Mouse (Mus musculus) cerebellum, adult 2 months (tissue): ENCODE results near the gene Pik3c2g. TPM values are rescaled to one million over a fixed set of nuclear protein-coding genes. Genes with fewer than 3 reads are reported as not detected.

ENCODE experiments used
- DNase-seq, 2 experiments: peaks; one replicate each; pipeline ENCODE4 v3.0.0; 2021
- H3K27ac ChIP-seq: fragments of 200-500 bp; 2 replicates; pipeline ENCODE4 v1.5.1; 2012; ENCODE audit warnings: low read length, control low read depth, inconsistent platforms; ENCODE audit not compliant: insufficient read depth
- H3K27me3 ChIP-seq: fragments of 200-500 bp; 2 replicates; pipeline ENCODE4 v1.6.1; 2012; ENCODE audit warnings: inconsistent platforms, mild to moderate bottlenecking, low read length, moderate library complexity; ENCODE audit not compliant: control insufficient read depth, insufficient read depth
- H3K4me1 ChIP-seq: fragments of 200-500 bp; 2 replicates; pipeline ENCODE4 v1.6.1; 2011; ENCODE audit warnings: low read length; ENCODE audit not compliant: control insufficient read depth, insufficient read depth
- H3K4me3 ChIP-seq: fragments of 200-500 bp; replicated peaks from 2 replicates; pipeline ENCODE3; 2011; ENCODE audit warnings: mild to moderate bottlenecking, low read depth, low read length, control low read depth; ENCODE audit not compliant: insufficient read depth
- CTCF ChIP-seq: fragments of 200-500 bp; IDR thresholded peaks from 2 replicates; pipeline ENCODE4 v1.5.1; 2011; ENCODE audit warnings: low read depth, mild to moderate bottlenecking, control low read depth, low read length, moderate library complexity, borderline replicate concordance; ENCODE audit not compliant: insufficient read depth
- POLR2A ChIP-seq: fragments of 200-500 bp; IDR thresholded peaks from 2 replicates; pipeline ENCODE4 v1.6.1; 2011; ENCODE audit warnings: low read length, control low read depth, borderline replicate concordance; ENCODE audit not compliant: insufficient read depth
- whole genome bisulfite sequencing: fragments of 180-500 bp; shearing (Covaris S2); methylation state at CpG from one replicate; pipeline ENCODE4 v1.1.7; 2018; 5-methylcytosine and 5-hydroxymethylcytosine counted together
- polyA plus RNA-seq: library from polyadenylated mRNA; depleted of rRNA; stranded (reverse); fragments of >200 nt; gene quantifications from 2 replicates; pipeline ENCODE4 v1.2.3, GENCODE M21; 2012; rRNA removed

Gene Pik3c2g
- 0.11 and 0.16 TPM in 2 replicates for polyA plus RNA-seq

DNA sequence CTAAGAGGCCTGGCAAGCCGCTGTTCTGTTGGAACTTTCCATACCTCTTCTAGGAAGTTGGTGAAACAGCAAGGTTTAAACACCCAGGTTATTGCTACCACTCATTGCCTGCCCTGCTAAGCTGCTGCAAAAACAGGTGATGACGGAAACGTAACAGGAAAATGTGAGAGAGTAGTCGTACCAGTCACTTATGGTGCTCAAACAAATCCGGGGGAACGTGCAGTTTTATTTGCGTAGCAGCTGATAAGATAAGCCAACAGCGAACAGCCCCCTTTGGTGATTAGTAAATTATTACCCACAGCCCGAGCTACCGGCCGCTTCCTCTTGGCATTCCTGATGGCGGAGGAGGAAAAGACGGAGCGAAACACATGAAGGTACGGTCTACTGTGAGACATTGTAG is at the start of gene Pik3c2g:
Gene Pik3c2g, plus strand, starts transcription at position 330 of the 400 bp plus-strand sequence.
- 87% methylated on average over 15 of the region's 15 CpGs for WGBS
- H3K27ac ChIP-seq: no peak within 1 kb of the TSS
- TF ChIP-seq POLR2A (no peak), CTCF (no peak)
- DNase-seq: no peak
- no peaks in the 10 kb centered on the region for H3K27me3 ChIP-seq
- H3K4me3 ChIP-seq: no peak within 1 kb of the TSS
- H3K4me1 ChIP-seq: no peaks in the 10 kb centered on the region

DNA sequence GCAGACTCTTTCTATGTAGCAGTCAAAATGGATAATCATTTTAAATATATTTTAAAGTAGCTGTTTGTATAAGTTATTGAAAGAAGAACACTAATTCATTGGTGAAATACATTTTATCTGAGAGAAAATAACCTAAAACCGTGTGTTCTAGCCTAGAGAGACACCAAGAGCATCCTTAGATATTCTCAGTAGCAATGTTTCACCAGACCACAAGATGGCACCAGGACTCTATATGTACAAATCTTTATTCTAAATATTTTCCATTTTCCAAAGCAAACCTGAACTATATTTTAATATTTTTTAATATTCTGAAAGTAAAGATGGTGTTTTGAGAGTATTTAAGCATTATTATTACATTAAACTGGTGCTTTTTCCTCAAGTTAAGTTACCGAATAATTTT is 48.6 kb upstream of the Pik3c2g start:
- DNase-seq: no peak
- no peak overlapping the region for H3K27ac ChIP-seq
- TF ChIP-seq CTCF: no peak
- no peak for TF ChIP-seq POLR2A
- no peaks in the 10 kb centered on the region for H3K4me1 ChIP-seq
- H3K27me3 ChIP-seq: no peaks in the 10 kb centered on the region
- 64% methylated on average over 2 of the region's 2 CpGs for WGBS
- no peak overlapping the region for H3K4me3 ChIP-seq

DNA sequence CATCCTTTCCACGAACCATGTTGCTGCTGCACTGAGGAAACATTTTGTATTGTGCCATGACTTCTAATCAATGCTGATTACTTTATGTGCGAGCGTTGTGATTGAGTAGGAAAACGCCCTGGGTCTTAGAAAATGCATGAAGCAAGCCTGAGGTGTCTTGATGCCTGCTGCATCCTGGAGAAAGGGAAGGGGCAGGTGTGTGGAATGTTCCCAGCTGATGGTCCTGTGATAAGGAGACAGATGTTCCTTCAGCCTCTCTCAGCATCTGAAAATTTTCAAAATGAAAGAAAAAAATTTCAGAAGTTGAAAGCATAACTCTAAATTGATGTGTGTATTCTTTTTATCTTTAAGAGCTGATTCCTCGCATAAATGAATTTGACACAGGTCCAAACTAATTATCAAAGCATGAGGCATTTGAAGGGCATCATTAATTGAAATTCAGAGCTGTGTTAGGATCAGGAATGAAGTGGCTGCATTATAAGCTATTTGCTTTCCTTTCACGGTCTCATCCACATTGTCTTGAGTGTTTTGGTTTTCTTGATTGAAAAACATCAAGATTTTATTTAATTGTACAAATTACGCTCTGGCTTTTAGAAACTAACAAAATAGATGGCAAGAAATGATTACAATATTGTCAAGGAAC is 31.4 kb upstream of the Pik3c2g start:
- WGBS: 64% methylated on average over 7 of the region's 7 CpGs
- Histone ChIP-seq H3K27ac (no peak overlapping the region), H3K4me3 (no peak overlapping the region), H3K4me1 (no peaks in the 10 kb centered on the region), H3K27me3 (no peaks in the 10 kb centered on the region)
- no peak for DNase-seq
- no peak for TF ChIP-seq POLR2A
- TF ChIP-seq CTCF: no peak

GRCm38 (mm10) chr6:139569211-139569610 is 17.8 kb upstream of the Pik3c2g start:
- TF ChIP-seq CTCF: no peak
- TF ChIP-seq POLR2A: no peak
- no peaks in the 10 kb centered on the region for H3K4me1 ChIP-seq
- no peak overlapping the region for H3K27ac ChIP-seq
- 36% methylated on average over 7 of the region's 7 CpGs for WGBS
- no peak overlapping the region for H3K4me3 ChIP-seq
- no peaks in the 10 kb centered on the region for H3K27me3 ChIP-seq
- DNase-seq: no peak

GRCm38 (mm10) chr6:139575854-139576253 is 11.2 kb upstream of the Pik3c2g start:
- Histone ChIP-seq H3K4me1 (no peaks in the 10 kb centered on the region), H3K27ac (no peak overlapping the region), H3K27me3 (no peaks in the 10 kb centered on the region), H3K4me3 (no peak overlapping the region)
- WGBS: 68% methylated on average over 4 of the region's 4 CpGs
- no peak for DNase-seq
- TF ChIP-seq CTCF (no peak), POLR2A (no peak)

GRCm38 (mm10) chr6:139576261-139577014 is 10.6 kb upstream of the Pik3c2g start:
- Histone ChIP-seq H3K27me3 (no peaks in the 10 kb centered on the region), H3K4me3 (no peak overlapping the region), H3K4me1 (no peaks in the 10 kb centered on the region), H3K27ac (no peak overlapping the region)
- no peak for TF ChIP-seq POLR2A
- peak; percentile 15; the same call in 1 of the 2 replicates for TF ChIP-seq CTCF
- WGBS: 74% methylated on average over 10 of the region's 10 CpGs
- DNase-seq: no peak

DNA sequence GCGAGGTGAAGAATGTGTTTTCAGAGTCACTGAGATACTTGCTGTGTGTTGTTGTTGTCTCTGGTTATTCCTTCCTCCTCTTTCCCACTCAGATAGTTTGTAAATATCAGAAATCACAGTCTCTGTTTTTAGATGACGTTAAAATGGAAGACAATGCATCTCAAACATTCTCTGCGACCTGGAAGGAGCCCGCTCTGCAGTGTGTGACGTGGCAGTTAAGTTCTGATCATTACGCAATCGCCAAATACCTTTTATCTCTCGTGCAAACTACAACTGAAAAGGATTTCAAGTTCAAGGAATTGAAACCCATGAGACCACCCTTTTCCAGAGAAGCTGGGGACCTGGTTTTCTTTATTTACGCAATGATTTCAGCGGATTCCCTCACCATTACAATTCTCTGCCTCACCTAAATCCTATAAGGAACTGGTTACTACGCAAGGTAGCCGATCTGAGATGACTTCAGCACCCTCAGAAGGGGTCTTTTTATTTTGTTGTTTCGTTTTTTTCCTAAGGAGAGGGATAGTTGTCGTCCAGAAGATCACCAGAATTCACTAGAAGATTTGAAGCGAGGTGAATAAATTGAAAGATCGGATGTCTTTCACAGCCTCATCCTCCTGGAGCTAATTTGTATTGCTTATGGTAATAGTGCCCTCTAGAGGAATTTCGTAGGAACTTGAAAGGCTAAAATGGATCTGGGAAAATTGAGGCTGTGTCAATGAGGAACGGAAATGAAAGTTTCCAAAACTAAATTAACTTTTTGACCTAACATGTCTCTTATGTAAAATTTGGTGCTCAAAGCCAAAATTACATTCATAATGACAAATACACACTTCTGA is 9.8 kb upstream of the Pik3c2g start:
- Histone ChIP-seq H3K4me3 (no peak overlapping the region), H3K4me1 (no peaks in the 10 kb centered on the region), H3K27me3 (no peaks in the 10 kb centered on the region), H3K27ac (no peak overlapping the region)
- TF ChIP-seq CTCF (peak; percentile 35; the same call in 1 of the 2 replicates), POLR2A (no peak)
- no peak for DNase-seq
- 57% methylated on average over 18 of the region's 18 CpGs for WGBS

GRCm38 (mm10) chr6:139587478-139587877 is 457 bp downstream of the Pik3c2g start:
- H3K4me3 ChIP-seq: no peak overlapping the region
- H3K27ac ChIP-seq: no peak overlapping the region
- no peaks in the 10 kb centered on the region for H3K27me3 ChIP-seq
- TF ChIP-seq POLR2A (no peak), CTCF (no peak)
- 70% methylated on average over 12 of the region's 12 CpGs for WGBS
- no peaks in the 10 kb centered on the region for H3K4me1 ChIP-seq
- no peak for DNase-seq
